Mouse (Mus musculus): ENCODE measurements around the gene Dstyk.

DNA sequence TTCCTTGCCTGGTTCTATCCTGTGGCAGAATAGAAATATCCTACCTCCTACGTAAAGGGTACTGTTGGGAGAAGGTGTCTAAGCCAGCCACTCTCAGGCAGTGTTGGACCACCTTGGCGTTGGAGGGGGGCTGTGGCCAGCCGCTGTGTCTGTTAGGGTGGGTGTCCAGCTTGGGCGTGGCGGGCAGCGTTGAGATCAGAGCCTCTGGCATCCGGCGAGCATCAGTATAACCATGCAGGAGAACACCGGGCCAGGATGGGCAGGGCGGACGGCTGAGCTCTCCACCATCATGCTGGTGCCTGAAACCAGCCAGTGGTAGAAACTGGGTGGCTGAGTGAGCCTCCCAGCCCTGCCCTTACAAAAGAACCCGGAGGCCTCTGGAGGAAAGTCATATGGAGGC, 98.0 kb downstream of the Dstyk start:
- TF ChIP-seq POLR2A (IDR thresholded peaks at IDR 0.05; ENCODE audit: low read depth, low read length) (no peak), CTCF (IDR thresholded peaks at IDR 0.05; ENCODE audit: extremely low read depth, insufficient read depth, insufficient read length, insufficient replicate concordance) (no peak)

Data from spleen, adult 2 months (tissue).